Mouse (Mus musculus): ENCODE results near the gene Kcnv2.

Kcnv2 gene

DNA sequence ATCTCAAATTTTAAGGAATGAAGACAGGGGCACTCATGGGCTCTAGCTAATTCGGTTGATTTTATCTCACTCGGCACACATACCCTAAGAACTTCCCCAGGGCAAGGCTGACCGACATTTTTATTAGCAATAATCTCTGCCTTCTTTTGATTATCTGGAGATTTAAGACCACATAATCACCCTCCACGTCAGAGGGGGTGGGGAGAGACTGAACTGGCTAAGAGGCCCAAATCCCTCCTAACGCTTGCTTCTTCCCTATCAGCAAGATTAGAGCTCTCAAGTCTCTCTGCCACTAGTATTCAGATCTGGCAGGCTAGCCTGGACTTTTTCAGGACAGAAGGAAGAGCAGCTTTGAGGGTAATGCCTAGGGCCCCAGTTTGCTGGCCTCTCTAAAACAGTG is at the start of gene Kcnv2:
Kcnv2 (plus strand) TSS at position 308 of the 400 bp plus-strand sequence.
- in situ Hi-C loops (cut with MboI; ENCODE audit: unreplicated experiment in 2 of 2), result no loop called here

- in situ Hi-C loops (cut with MboI; ENCODE audit: unreplicated experiment in 2 of 2), result no loop called here
Measured at GRCm38 (mm10) chr19:27273385-27273784, 49.0 kb upstream of the Kcnv2 start.

DNA sequence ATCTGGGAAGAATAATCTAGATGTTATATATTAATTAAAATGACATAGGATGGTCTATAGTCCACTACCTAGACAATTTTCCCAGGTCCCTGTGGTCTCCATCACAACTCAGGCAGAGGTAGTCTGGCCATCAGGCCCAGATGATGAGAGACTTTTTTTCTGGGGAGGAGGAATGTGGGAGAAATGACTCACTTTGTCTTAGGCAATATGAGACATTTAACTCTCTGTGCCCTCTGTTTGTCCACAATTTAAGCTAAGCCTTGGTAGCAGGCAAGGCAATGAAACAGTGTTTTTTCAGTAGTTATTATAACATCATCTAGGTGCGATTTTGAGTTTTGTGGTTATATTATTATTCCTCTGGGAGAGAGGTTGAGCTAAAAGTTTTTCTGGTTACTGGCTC is 48.0 kb upstream of the Kcnv2 start:
- in situ Hi-C loops (cut with MboI; ENCODE audit: unreplicated experiment in 2 of 2), result no loop called here

DNA sequence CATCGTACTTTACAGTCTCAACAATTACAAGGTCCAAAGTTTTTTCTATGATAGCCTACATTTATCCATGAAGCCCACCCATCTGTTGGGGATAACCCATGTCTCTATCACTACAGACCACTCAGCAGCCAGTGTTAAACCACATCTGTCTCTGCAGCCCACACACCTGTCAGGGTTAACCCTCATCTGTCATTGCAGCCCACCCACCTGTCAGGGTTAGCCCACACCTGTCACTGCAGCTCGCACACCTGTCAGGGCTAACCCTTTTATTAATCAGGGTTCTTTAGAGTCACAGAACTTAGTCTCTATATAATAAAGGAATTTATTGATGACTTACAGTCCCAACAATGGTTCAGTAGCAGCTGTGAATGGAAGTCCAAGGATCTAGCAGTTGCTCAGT is 43.2 kb upstream of the Kcnv2 start:
- in situ Hi-C loops (cut with MboI; ENCODE audit: unreplicated experiment in 2 of 2), result no loop called here

GRCm38 (mm10) chr19:27310039-27310438 is 12.3 kb upstream of the Kcnv2 start:
- in situ Hi-C loops (cut with MboI; ENCODE audit: unreplicated experiment in 2 of 2), result loop anchor here in 1 of 2 experiments (10.0 kb wide), 1 partner anchor 185 kb away; no protein-coding TSS in a partner anchor

- in situ Hi-C loops (cut with MboI; ENCODE audit: unreplicated experiment in 2 of 2), result loop anchor here in 1 of 2 experiments (10.0 kb wide), 1 partner anchor 187 kb away; no protein-coding TSS in a partner anchor
Measured at GRCm38 (mm10) chr19:27311311-27311710, 11.1 kb upstream of the Kcnv2 start.

DNA sequence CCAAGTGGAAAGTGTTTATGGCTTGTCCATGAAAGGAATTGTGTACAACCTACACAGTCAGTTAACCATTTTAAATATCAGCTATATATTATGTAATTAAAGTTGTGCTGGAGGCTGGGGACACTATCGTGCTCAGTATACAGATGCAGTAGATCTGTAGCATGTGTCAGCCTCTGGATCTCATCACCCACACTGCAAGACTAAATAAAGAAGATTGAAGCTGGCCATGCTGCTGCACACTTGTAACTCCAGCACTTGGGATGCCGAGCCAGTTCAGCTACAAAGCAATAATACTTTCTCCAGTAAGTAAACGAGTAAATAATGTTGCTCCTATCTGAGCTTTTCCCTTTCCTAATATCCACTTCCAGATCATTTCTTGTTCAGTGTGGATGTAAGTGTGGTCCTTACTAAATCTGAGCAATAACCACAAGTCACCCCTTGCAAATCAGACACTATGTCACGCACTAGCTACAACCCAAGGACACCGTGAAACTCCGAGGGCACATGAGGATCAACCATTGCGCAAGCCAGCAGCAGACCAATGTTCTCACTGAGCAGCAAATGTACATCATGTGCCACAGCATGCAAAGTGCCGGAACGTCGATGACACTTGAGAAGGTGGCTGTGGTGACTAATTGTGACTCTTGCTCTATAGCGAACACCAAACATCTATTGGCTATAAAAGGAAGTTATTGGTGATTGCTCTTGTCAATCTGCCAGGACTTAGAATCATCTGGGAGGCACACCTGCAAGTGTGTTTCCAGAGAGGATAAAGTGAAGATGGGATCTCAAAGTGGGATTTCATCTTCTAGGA is 9.9 kb upstream of the Kcnv2 start:
- in situ Hi-C loops (cut with MboI; ENCODE audit: unreplicated experiment in 2 of 2), result loop anchor here in 1 of 2 experiments (10.0 kb wide), 1 partner anchor 188 kb away; no protein-coding TSS in a partner anchor

DNA sequence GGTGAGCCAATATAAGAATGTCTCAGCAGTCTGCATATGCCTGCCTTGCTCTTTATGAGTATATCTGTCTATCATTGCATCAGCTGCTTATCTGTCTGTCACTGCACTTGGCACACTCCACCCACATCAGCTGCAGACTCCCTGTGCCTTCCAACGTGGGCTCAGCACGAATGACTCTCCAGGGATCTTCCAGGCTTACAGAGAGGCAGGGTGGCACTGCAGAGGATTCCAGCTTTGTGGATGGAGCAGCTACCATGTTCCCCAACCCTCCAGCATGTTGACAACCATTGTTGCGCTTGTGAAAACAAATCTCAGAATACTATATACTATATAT is 9.3 kb upstream of the Kcnv2 start:
- in situ Hi-C loops (cut with MboI; ENCODE audit: unreplicated experiment in 2 of 2), result loop anchor here in 1 of 2 experiments (10.0 kb wide), 1 partner anchor 188 kb away; no protein-coding TSS in a partner anchor

DNA sequence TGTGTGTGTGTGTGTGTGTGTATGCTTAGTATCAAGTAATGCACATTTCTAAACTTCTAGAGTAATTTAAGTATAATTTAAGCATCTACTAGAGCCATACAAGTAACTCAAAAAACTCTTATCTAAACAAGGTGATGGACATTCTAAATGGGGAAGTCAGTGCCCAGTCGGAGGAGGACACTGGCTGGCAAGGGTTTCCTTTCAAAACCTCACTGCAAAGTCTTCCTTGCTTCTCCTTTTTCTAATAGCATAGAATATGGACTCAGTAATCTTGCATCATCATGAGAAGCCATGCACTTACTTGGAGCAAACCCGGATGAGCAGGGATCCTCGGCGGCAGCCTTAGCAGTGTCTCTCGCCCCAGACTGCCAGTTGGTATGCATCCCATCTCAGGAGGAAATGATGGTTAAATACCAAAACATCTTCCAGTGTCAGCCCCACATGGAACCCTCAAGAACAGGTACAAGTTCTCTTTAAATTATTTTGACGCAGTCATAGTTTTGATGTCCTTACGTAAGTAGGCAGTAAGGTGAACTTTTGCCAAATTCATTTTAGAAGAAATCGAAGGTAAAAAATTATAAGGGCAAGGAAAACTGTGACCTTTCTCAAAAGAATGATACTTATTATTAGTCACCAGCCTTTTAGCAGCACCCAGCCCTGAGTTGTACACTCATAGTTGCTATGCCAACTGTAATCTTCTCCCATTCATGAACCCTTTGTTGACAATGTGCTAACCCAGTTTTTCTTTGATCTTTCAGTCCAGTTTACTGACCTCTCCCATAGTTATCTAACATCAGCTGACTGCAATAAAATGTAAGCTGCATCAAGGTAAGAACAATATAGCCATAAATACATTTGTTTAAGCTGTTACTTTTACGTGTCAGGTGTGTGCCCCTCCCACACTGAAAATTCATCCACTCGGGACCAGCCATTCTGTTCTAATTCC is 5.8 kb upstream of the Kcnv2 start:
- in situ Hi-C loops (cut with MboI; ENCODE audit: unreplicated experiment in 2 of 2), result loop anchor here in 1 of 2 experiments (10.0 kb wide), 1 partner anchor 192 kb away; no protein-coding TSS in a partner anchor

DNA sequence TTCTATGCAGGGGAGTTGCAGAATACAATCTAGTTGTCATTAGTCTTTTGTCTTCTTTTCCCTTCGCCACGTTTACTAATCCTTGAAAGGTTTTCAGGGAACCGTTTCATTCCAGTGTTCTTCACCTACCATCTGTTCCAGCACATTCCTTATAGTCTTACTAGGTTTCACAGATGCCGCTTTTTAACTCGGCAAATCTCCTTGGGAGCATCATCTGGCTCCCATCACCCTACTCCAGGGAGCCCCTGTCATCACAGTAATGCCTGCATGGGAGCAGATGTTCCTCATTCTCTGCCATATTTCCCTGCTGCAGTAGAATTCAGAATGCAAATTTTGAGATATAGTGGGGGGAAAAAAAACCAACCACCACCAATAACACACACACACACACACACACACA is 5.1 kb upstream of the Kcnv2 start:
- in situ Hi-C loops (cut with MboI; ENCODE audit: unreplicated experiment in 2 of 2), result loop anchor here in 1 of 2 experiments (10.0 kb wide), 1 partner anchor 193 kb away; no protein-coding TSS in a partner anchor

GRCm38 (mm10) chr19:27322911-27323627 is 681 bp downstream of the Kcnv2 start:
- in situ Hi-C loops (cut with MboI; ENCODE audit: unreplicated experiment in 2 of 2), result no loop called here

- in situ Hi-C loops (cut with MboI; ENCODE audit: unreplicated experiment in 2 of 2), result loop anchor here in 1 of 2 experiments (5.0 kb wide), 1 partner anchor 588 kb away; no protein-coding TSS in a partner anchor
Measured at GRCm38 (mm10) chr19:27325558-27325957, 3.2 kb downstream of the Kcnv2 start.

GRCm38 (mm10) chr19:27327569-27327968 is 5.2 kb downstream of the Kcnv2 start:
- in situ Hi-C loops (cut with MboI; ENCODE audit: unreplicated experiment in 2 of 2), result loop anchor here in 1 of 2 experiments (5.0 kb wide), 1 partner anchor 590 kb away; no protein-coding TSS in a partner anchor

DNA sequence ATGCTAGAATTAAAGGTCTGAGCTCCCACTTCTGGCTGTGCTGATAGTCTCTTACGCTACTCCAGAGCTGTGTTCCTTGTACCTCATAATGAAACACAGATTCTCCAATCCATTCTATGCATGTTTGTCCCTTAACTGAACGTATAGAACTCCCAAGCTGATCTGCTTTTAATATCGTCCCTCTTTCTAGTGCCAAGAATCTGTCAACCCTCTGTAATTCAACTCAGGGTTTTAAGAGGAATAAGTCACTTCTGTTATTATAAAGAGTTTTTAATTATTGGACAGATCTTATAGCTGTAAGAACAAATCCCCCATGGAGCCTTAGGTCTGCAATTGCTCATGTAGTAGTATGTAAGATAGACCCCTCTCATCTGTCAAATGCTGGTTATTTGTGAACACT is 5.8 kb downstream of the Kcnv2 start:
- in situ Hi-C loops (cut with MboI; ENCODE audit: unreplicated experiment in 2 of 2), result loop anchor here in 1 of 2 experiments (5.0 kb wide), 1 partner anchor 591 kb away; no protein-coding TSS in a partner anchor

DNA sequence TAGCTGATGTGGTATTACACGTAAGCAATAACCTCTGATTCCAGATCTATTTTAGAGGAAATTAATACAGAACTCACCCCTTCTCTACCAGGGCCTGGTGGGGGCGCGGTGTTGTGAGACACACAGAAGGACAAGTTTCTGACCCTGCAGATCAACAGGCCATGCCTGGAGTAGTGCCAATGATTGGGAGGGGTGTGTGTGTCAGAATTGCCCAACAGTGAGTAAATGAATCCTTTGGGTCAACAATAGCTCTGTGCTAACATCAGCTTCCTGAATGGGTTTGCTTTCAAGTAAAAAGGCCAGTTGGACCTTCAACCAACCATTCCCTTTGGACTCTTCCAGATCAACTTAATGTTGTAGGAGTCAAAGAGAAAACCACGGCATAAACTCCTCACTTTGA is 6.3 kb downstream of the Kcnv2 start:
- in situ Hi-C loops (cut with MboI; ENCODE audit: unreplicated experiment in 2 of 2), result loop anchor here in 1 of 2 experiments (5.0 kb wide), 1 partner anchor 591 kb away; no protein-coding TSS in a partner anchor

- in situ Hi-C loops (cut with MboI; ENCODE audit: unreplicated experiment in 2 of 2), result loop anchor here (5.0 to 10.0 kb wide), 2 partner anchors 208 to 600 kb away; no protein-coding TSS in a partner anchor
Measured at GRCm38 (mm10) chr19:27332207-27332794, 9.9 kb downstream of the Kcnv2 start.

DNA sequence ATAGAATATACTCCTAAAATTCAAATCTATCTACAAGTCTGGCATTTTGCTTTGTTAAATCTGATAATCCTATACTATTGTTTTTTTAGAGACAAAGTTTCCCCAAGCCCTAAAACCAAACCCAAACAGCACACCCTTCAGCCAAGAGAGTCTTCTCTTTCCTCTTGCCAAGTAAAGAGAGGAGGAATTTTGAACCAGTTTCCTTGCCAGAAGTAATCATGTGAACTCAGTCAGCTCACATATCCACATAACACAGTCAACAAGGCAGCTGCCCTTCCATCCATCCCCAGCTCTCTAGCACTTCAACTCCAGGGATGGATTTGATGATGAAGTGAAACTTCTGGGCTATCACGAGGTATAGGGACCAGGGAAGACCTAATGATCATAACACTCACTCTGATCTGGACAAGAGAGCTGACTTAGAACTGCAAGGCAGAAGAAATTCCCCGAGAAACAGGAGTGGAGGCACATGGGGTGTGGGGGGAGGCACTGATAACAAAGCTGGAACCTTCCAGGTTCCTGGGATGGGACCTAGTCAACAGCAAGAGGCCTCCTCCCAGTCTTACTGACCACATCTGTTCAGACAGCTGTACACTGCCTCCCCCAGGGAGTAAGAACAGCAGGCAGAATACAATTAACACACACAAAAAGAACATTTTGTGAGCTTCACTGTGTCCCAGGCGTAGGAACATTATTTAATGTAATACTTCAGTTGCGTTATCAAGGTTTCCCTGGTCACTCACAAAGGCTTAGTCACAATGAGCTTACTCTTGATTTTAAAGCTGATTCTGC is 13.9 kb downstream of the Kcnv2 start:
- in situ Hi-C loops (cut with MboI; ENCODE audit: unreplicated experiment in 2 of 2), result loop anchor here in 1 of 2 experiments (10.0 kb wide), 1 partner anchor 212 kb away; no protein-coding TSS in a partner anchor

DNA sequence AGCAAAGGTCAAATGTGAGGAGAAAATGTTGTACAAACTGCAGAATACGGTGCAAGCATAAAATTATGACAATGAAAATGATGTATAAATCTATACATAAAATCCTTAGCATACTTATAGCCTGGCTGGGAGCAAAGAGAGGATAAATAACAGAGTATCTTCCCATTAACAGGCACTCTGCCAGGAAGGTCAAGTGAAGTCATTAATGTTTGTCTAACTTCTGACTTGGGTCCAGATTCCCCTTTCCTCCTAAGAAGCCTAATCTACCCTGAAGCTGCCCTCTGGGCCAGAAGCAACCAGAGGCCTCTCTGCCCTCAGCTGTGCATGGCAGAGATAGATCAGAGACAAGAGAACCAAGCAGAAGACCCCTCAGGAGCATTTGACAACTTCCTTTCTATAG is 24.1 kb downstream of the Kcnv2 start:
- in situ Hi-C loops (cut with MboI; ENCODE audit: unreplicated experiment in 2 of 2), result no loop called here

GRCm38 (mm10) chr19:27351700-27352099 is 29.3 kb downstream of the Kcnv2 start:
- in situ Hi-C loops (cut with MboI; ENCODE audit: unreplicated experiment in 2 of 2), result no loop called here
